Comparison of ENCODE assay signal across 14 mouse cellular contexts in genomic region chr3:138759968-138760684, GRCm38 (mm10). TPM values are rescaled to one million over a fixed set of nuclear protein-coding genes. Genes with fewer than 3 reads are reported as not detected.
A peak's percentile ranks its signal among the peaks of the same experiment; 100 is the strongest.
DNase-seq lines count a peak whose midpoint lies in the region; ATAC-seq lines count a peak whose summit lies in the region.
"Had no signal": no experiment of that assay in that cellular context is flagged by ENCODE, and none has a peak within 500 bp of the region (broad histone marks: within the 10 kb centered on the region; RNA-seq: fewer than 3 reads in every experiment).

No protein-coding gene starts in this region.

- H3K27ac ChIP-seq in lung, embryonic 15.5 days, result peak overlapping the region; percentile 57
- peak overlapping the region; percentile 37 for H3K27ac ChIP-seq in forebrain, embryonic 12.5 days
- H3K27ac ChIP-seq in midbrain, embryonic 16.5 days (ENCODE audit: low read length), result peak overlapping the region; percentile 24
- H3K27ac ChIP-seq: heart, adult 2 months; kidney, postnatal 0 days; neural tube, embryonic 12.5 days had no signal

- no peak for DNase-seq in frontal cortex, postnatal 14 days (ENCODE audit: low spot score in 2 of 2)
- no peak for DNase-seq in lung, adult 18-20 months
- no peak for DNase-seq in ovary, adult 18-20 months (ENCODE audit: low spot score)
- DNase-seq in embryo, embryonic 11 days, result no peak
- DNase-seq: heart, adult 2 months; layer of hippocampus, postnatal 36 days had no signal

- H3K4me3 ChIP-seq in lung, embryonic 15.5 days, result no peak overlapping the region
- H3K4me3 ChIP-seq in forebrain, embryonic 12.5 days (replicated peaks), result no peak overlapping the region
- H3K4me3 ChIP-seq in midbrain, embryonic 16.5 days (ENCODE audit: low read depth, low read length), result no peak overlapping the region
- H3K4me3 ChIP-seq: heart, adult 2 months; neural tube, embryonic 12.5 days had no signal

- no peak overlapping the region for H3K9ac ChIP-seq in lung, embryonic 15.5 days
- H3K9ac ChIP-seq in forebrain, embryonic 12.5 days, result no peak overlapping the region
- H3K9ac ChIP-seq in midbrain, embryonic 16.5 days (ENCODE audit: low read depth, low read length), result no peak overlapping the region; the same call in 1 of the 2 replicates
- H3K9ac ChIP-seq: neural tube, embryonic 12.5 days had no signal

- H3K4me1 ChIP-seq in lung, embryonic 15.5 days, result peaks cover 24% of the 10 kb centered on the region
- H3K4me1 ChIP-seq in forebrain, embryonic 12.5 days, result peaks cover 27% of the 10 kb centered on the region
- peaks cover 28% of the 10 kb centered on the region for H3K4me1 ChIP-seq in midbrain, embryonic 16.5 days (ENCODE audit: control insufficient read depth, insufficient read depth, low read length)

- H3K9me3 ChIP-seq in lung, embryonic 15.5 days, result no peaks in the 10 kb centered on the region
- H3K9me3 ChIP-seq in forebrain, embryonic 12.5 days, result no peaks in the 10 kb centered on the region
- H3K9me3 ChIP-seq in midbrain, embryonic 16.5 days (replicated peaks; ENCODE audit: control insufficient read depth, low read length, poor library complexity, severe bottlenecking), result no peaks in the 10 kb centered on the region
- H3K9me3 ChIP-seq: neural tube, embryonic 12.5 days had no signal

- H3K4me2 ChIP-seq in lung, embryonic 15.5 days, result peak overlapping the region; percentile 7
- 0 out of 2 replicates have a peak overlapping the region, but pooled peaks have one; percentile 17 for H3K4me2 ChIP-seq in forebrain, embryonic 12.5 days
- peak overlapping the region; percentile 11 for H3K4me2 ChIP-seq in midbrain, embryonic 16.5 days (ENCODE audit: low read length)
- H3K4me2 ChIP-seq: liver, embryonic 11.5 days; neural tube, embryonic 12.5 days had no signal

- no peaks in the 10 kb centered on the region for H3K36me3 ChIP-seq in lung, embryonic 15.5 days
- no peaks in the 10 kb centered on the region for H3K36me3 ChIP-seq in forebrain, embryonic 12.5 days (replicated peaks)
- H3K36me3 ChIP-seq in midbrain, embryonic 16.5 days (ENCODE audit: control insufficient read depth, insufficient read depth, low read length), result no peaks in the 10 kb centered on the region

- ATAC-seq in frontal cortex, adult (ENCODE audit: low TSS enrichment), result peak; percentile 67
- no peak; the same call in 1 of the 2 replicates for ATAC-seq in lung, embryonic 15.5 days (ENCODE audit: borderline replicate concordance, extremely low read depth, low FRiP score, low TSS enrichment)
- ATAC-seq in forebrain, embryonic 12.5 days (ENCODE audit: low FRiP score), result peak; percentile 36; the same call in 1 of the 2 replicates
- no peak for ATAC-seq in midbrain, embryonic 16.5 days
- ATAC-seq: CD4-positive, CD25-positive, alpha-beta regulatory T cell, adult 4 months had no signal

- 20% methylated on average over 9 of the region's 9 CpGs for WGBS in lung, embryonic 15.5 days
- WGBS in forebrain, embryonic 12.5 days, result 14% methylated on average over 9 of the region's 9 CpGs
- 17% methylated on average over 9 of the region's 9 CpGs for WGBS in midbrain, embryonic 16.5 days

- no peaks in the 10 kb centered on the region for H3K27me3 ChIP-seq in lung, embryonic 15.5 days
- no peaks in the 10 kb centered on the region for H3K27me3 ChIP-seq in forebrain, embryonic 12.5 days
- no peaks in the 10 kb centered on the region for H3K27me3 ChIP-seq in midbrain, embryonic 16.5 days (ENCODE audit: control insufficient read depth, insufficient read depth, low read depth, low read length)
- H3K27me3 ChIP-seq: neural tube, embryonic 12.5 days had no signal

RNA-seq across cellular contexts. Expression of gene Tspan5, which starts 18.1 kb away (rescaled TPM):
- 28.6 and 30.3 TPM in 2 replicates for polyA plus RNA-seq in lung, embryonic 15.5 days (2015; fragmentation: Nextera tagmentation; extraction: Ambion mirVana)
- 61.5 and 62.4 TPM in 2 replicates for polyA plus RNA-seq in forebrain, embryonic 12.5 days (2016; fragmentation: Nextera tagmentation; extraction: Ambion mirVana)
- 96.3 and 101 TPM in 2 replicates for polyA plus RNA-seq in midbrain, embryonic 16.5 days (2015; fragmentation: Nextera tagmentation; extraction: Ambion mirVana)

Comparison
In these comparisons a context has a peak if more than half of its experiments do, and no peak if none do; other contexts are left out.
1. ATAC-seq: peak in frontal cortex, adult (single experiment) and forebrain, embryonic 12.5 days (single experiment); none in lung, embryonic 15.5 days (single experiment) and midbrain, embryonic 16.5 days (single experiment).
2. Peak in every context shown above with its lines, with median percentiles within 50 percentile points of each other: H3K27ac ChIP-seq and H3K4me2 ChIP-seq.